Mouse (Mus musculus) brain, embryonic 14.5 days (tissue): ENCODE data around the gene Nt5e. TPM values are rescaled to one million over a fixed set of nuclear protein-coding genes. Genes with fewer than 3 reads are reported as not detected.
A peak's percentile ranks its signal among the peaks of the same experiment; 100 is the strongest.

Experiments used
- DNase-seq: peaks from one replicate; pipeline ENCODE4 v3.0.0-alpha.2; 2011; ENCODE audit warnings: low read depth
- CTCF ChIP-seq: fragments of 200-500 bp; IDR thresholded peaks from 2 replicates; pipeline ENCODE4 v1.5.1; 2012; ENCODE audit warnings: inconsistent platforms, mild to moderate bottlenecking, moderate library complexity, borderline replicate concordance; ENCODE audit not compliant: insufficient read depth, insufficient read length; ENCODE audit errors: extremely low read depth
- POLR2A ChIP-seq: fragments of 200-500 bp; IDR thresholded peaks from 2 replicates; pipeline ENCODE4 v1.6.1; 2012; ENCODE audit warnings: mild to moderate bottlenecking, inconsistent platforms, borderline replicate concordance; ENCODE audit not compliant: poor library complexity, insufficient read depth, insufficient read length, severe bottlenecking; ENCODE audit errors: extremely low read depth
- polyA plus RNA-seq: library from polyadenylated mRNA; depleted of rRNA; stranded (reverse); fragments of >200 nt; gene quantifications from 2 replicates; pipeline ENCODE4 v1.2.3, GENCODE M21; 2012

Gene Nt5e
- polyA plus RNA-seq, 1 experiment = 1.7 TPM

DNA sequence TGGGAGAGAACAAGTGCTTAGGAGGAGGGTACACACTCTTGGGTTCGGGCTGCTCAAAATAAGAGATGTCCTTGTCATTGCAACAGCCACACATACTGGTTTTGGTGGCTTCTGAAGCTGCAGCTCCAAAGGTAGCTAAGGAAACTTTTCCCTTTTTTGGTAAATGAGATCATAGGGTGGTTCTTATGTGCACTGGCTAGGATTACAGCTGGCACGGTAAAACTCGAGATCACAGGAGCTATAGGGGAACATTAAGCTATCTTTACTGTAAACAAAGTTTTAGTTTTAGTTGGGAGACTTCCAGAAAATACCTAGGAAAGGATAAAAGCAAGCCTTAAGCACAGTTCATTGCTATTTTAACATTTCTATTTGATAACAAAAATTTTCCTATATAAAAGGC lies 24.2 kb downstream of the Nt5e start:
- TF ChIP-seq POLR2A (no peak), CTCF (no peak)
- no peak for DNase-seq

DNA sequence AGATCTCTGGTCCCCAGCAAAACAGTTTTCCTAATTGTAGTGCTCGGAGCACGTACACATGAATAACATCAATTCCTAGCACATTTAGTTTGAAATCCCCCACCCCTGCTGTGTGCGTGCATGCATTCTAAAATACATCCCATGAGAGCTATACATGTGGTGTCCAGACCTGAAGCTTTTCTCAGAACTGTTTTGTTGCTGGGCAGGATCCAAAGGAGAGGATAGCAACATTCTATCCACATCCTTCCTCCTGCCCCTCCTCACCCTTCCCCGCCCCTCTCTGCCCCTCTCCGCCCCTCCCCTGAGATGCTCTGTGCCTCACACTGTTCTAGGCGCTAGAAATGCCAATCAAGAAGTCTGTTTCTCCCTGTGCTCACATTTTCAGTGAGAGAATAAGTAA lies 25.7 kb downstream of the Nt5e start:
- no peak for DNase-seq
- TF ChIP-seq POLR2A = no peak
- TF ChIP-seq CTCF = no peak

DNA sequence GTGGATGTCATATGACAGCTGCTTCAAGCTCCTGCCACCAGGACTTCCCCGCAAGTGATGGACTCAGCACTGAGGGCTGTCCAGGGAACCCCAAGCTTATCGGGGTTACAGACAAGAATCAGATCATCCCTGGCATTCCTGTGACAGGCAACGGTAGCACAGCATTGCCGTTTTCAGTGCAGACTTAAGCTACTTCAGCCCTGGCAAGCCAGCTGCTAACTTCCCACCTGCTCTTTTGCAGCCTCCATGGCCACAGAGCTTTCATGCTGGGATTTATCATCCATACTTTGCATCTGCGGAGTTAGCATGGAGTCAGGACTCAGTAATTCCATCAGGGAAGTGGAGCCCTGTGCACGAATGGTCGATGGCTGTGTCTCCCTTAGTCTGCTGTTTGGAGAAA lies 26.5 kb downstream of the Nt5e start:
- no peak for TF ChIP-seq CTCF
- no peak for TF ChIP-seq POLR2A
- DNase-seq = no peak

DNA sequence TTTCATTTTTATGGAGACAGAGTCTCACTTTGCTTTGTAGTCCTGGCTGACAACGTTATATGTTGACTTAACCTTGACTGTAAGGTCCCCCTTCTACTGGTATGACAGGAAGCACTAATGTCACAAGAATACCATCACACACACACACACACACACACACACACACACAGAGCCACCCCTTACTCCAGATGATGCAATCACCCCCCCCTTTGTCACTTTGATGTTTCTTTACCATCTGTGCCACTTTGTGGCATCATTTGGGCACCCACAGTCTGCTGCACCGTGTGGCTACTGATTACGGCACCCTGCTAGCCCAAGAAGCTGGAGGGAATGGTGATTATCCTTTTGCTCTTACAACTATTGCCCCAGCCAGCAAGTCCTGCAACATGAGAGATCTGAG lies 30.2 kb downstream of the Nt5e start:
- DNase-seq = no peak
- TF ChIP-seq CTCF (no peak), POLR2A (no peak)

DNA sequence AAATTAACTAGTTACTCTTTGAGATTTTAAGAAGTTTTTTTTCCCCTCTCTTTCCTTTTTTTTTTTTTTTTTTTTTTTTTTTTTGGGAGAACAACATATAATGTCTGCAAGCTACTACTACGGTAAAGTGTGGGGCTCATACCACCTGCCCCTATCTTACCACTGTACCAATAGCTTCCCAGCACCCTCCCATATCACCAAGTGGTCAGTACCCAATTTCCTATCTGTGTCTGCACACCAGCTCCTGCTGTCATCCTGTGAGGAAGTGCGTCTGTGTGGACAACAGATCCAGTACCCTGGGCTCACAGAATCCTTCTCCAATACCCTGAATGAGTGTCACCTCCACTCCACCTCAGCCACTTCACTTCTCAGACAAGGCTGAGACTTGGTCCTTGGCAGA lies 32.1 kb downstream of the Nt5e start:
- DNase-seq = no peak
- TF ChIP-seq POLR2A = no peak
- no peak for TF ChIP-seq CTCF

DNA sequence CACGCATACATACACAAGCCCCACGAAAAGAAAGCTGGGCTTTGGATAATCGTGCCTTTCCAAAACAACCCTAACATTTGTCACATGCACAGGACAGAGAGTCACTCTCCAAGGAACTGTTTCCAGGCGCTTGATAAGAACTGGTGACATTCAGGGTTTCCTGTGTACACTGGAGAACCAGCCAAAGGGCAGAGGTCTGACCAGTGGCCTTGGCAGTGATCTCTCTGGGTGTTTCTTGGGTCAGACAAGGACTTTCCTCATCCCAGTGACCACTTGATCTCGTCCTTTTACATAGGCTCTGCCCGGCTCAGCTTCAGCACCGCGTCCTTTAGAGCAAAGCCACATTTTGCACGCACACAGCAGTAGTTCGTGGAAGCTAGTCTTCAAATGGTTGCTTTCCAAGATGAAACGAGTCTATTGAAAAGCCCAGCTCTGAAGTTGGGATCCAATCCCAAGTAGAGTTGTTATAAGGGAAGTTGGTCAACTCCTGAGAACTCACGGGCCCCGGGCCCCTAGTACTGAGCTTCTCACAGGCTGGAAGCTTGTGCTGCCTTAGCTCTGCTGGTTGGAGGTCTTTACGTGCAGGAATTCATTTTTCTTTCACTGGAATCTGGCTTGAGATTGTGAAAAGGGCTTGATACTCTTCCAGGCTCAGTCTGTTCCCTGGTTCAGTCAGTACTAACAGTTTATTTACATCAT lies 34.4 kb downstream of the Nt5e start:
- peak; percentile 40 for DNase-seq
- TF ChIP-seq POLR2A (no peak), CTCF (no peak)

DNA sequence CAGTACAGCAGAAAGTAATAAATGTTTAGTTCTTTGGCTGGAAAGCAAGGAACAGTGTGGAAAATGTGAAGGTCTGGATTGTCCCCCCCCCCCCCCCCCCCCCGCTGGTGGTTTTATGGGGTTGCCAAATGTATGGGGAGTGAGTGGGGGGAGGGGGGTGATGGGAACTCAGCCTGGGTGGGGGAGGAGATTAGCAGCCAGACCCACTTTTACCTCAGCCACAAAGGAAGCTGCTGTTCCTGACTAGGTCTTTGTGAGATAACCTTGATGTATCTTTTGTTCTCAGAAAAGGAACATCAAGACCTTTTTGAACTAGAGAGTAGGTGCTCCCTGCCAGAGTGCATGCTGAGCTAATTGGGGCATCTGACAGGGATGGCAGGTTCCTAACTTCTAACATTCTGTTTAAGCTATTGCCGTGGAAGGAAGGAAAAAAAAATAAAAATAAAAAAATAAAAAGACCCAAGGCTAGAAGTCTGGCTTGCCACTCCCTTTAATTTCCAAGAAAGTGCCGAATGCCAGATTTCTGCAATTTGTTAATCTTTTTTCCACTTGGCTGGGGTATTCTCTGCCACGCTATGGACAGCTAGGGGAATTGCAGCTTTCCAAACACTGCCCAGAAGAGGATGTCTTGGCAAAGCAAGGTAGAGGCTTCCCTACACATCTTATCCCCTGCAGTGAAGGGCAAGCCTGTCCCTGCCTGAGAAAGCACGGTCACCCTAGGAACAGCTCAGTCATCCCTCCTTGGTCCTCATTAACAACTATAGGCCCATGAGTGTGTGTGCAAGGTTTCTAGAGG lies 35.3 kb downstream of the Nt5e start:
- TF ChIP-seq POLR2A (no peak), CTCF (peak; percentile 32; the same call in 1 of the 2 replicates)

DNA sequence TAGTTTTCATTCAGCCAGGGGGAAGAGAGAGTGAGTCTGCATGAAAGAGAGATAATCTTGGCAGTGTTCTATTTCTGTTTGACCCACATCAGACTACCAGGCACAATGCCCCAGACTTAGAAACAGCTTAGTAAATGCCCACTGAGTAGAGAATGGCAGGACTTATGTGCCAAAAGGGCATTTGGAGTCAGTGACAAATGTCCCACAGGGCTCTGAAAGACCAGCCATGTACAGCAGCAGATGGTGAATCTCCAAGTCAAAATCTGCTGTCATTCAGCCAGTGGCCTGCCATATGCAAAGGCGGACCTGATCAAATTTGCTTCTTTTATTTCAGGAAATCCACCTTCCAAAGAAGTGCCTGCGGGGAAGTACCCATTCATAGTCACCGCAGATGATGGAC lies 36.1 kb downstream of the Nt5e start:
- no peak for TF ChIP-seq CTCF
- peak; percentile 22 for DNase-seq

More for the DNA sequence above, 35.3 kb downstream of the Nt5e start:
- peak; percentile 54 for DNase-seq

DNA sequence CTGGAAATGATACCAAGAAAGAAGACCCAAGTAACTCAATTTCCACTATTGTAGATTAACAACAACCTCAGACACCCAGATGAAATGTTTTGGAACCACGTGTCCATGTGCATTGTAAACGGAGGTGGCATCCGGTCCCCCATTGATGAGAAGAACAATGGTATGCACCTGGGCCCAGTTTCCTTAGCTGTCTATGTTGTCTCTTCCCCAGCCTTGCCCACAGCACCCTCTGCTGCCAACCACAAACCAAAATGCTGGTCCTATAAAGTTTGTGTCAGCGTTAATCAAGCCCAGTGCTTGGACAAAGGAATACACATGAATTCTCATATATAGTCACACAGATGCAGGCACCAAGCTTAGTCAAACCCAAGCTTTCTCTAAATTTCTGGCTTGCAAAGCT lies 39.3 kb downstream of the Nt5e start:
- no peak for DNase-seq
- TF ChIP-seq POLR2A (no peak), CTCF (no peak)

DNA sequence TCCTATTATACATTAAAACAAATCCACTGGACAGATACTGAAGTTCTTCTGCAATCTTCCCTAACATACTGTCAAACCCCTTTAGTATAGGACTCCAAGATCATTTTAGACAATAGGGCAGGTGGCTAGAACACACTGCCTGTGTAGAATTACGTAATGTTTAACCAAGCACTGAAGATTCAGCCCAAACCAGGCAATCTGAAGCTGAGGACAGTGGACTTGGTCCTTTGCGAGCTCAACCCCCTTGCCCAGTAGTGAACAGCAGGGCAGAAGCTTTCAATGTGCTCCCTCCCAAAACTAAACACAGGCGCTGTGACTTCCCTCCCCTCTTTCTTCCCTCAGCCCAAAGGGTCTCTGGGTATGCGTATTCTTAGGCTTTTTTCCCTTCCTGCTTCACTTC lies 39.8 kb downstream of the Nt5e start:
- no peak for TF ChIP-seq CTCF
- TF ChIP-seq POLR2A = no peak
- no peak for DNase-seq

DNA sequence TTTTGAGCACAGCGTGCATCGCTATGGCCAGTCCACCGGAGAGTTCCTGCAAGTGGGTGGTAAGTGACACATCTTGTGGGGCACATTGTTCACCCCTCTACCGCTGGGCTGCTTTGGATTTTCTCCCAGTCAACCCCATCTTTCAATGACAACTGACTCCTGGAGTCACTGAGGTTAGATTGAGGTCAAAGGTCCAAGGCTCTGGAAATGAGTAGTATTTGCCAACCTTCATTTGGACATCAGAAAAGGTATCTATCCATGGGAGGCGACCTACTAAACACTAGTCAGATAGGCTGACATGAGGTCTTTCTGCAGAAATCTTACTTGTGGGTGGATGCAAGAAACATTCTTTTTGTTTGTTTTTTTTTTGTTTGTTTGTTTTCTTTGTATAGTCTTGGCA lies 40.3 kb downstream of the Nt5e start:
- TF ChIP-seq CTCF = no peak
- TF ChIP-seq POLR2A = no peak
- DNase-seq = no peak

DNA sequence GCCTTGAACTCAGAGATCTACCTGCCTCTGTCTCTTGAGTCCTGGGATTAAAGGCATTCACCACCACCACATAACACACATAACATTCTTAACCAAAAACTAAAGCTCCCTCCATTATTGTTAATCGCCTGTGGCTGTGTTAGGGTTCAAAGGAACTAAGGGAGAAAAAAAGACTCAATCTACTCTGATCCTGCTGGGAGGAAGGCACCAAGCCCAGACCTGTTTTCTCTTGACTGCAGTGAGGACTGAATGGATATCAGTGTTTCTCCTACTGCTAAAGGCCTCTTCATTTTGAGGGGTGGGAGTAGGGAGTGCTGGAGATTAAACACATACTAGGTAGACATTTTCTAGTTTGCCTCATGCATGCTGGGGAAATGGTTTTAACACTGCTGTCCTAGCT lies 40.8 kb downstream of the Nt5e start:
- TF ChIP-seq POLR2A (no peak), CTCF (no peak)
- peak; percentile 30 for DNase-seq

DNA sequence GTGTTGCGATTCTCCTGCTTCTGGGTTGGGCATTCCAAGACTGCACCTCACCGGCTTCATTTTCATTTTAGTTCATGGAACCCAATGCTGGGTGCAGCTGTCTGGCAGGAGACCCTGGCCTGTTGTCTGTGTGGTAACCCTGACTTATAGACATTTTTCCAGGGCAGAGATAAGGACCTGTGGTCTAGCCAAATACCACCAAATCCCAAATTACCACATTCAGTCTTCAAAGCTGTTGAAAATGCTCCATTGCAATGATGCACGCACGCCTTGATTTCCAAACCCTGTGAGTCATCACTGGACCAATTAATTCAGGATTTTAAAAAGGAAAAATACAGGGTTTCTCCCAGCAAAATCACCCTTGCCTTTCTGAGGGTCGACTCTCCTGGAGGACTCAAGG lies 41.5 kb downstream of the Nt5e start:
- no peak for TF ChIP-seq CTCF
- no peak for TF ChIP-seq POLR2A
- DNase-seq = no peak

DNA sequence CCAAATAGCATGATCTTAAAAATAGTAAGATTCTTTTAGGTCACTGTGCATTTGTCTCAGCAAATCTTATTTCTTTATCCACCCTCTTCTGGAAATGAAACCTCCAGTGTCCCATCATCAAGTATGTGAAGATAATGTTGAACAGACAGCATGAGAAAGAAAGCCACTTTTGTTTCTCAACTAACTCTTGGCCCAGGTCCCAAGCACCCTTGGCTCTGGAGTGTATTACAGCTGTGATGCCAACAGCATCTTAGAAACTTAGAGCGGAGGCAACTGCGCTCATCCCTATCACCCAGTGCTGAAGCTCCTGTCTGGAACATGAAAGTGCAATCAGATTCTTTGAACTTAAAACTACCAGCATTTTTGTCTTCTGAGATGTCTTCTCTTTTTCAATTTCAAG lies 42.7 kb downstream of the Nt5e start:
- no peak for TF ChIP-seq POLR2A
- no peak for TF ChIP-seq CTCF

DNA sequence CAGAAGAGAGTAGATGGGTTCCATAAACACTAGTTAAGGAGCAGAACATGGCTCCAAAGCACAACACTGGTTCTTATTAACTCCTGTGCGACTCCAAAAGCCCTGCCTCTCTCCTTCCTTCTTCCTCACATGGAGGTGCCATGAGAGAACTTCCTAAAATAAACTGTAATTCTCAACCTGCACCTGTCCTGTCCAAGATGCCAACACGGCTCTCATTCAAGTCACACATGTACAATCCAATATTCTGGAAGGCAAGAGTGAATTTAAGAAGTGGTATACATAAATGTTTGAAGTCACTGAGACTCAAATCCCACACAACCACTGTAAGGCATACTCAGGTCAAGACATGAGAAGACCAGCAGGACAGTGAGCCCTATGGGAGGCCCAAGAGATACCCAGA lies 44.2 kb downstream of the Nt5e start:
- no peak for DNase-seq
- TF ChIP-seq CTCF (no peak), POLR2A (no peak)

More for the DNA sequence above, 42.7 kb downstream of the Nt5e start:
- DNase-seq = peak; percentile 12

DNA sequence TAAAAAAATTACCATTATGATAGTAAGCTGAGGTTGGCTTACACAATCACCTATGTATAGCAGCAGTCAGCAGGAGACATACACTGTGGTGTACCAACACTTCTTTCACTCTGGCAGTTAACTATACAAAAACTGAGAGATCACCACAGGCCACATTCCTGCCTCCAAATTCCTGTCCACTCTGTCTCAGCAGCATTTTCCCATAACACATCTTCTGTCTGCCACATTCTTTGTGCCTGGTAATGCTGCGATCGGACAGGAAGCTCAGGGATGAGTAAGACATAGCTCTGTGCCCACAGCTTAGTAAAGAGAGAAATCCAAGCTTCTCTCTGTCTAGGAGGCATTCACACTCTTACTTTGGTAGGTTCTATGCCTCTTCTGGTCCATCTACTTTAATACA lies 46.0 kb downstream of the Nt5e start:
- DNase-seq = no peak
- TF ChIP-seq POLR2A (no peak), CTCF (no peak)
